Mouse (Mus musculus): ENCODE data around the gene Plod3. TPM values are rescaled to one million over a fixed set of nuclear protein-coding genes. Genes with fewer than 3 reads are reported as not detected.

The Plod3 gene
- polyA plus RNA-seq, 1 experiment from 2014 or later = 61.4 TPM

GRCm38 (mm10) chr5:136953015-136953414 is 33.8 kb upstream of the Plod3 start, which contains the start of gene Fis1:
TSS of gene Fis1 (plus strand) at chr5:136953275.
- Histone ChIP-seq H3K9ac (peak within 1 kb of the TSS; percentile 58), H3K9me3 (no peaks in the 10 kb centered on the region), H3K27me3 (no peaks in the 10 kb centered on the region), H3K4me3 (peak within 1 kb of the TSS; percentile 70), H3K4me1 (peaks cover 13% of the 10 kb centered on the region), H3K4me2 (peak within 1 kb of the TSS; percentile 58), H3K36me3 (peaks cover 9% of the 10 kb centered on the region; the same call in 1 of the 2 replicates), H3K27ac (peak within 1 kb of the TSS; percentile 59)
- peak; percentile 95 for ATAC-seq (ENCODE audit: insufficient number of reproducible peaks, low FRiP score, low TSS enrichment, low read depth)
- under 1% methylated on average over 23 of the region's 23 CpGs for WGBS

- Histone ChIP-seq H3K27me3 (no peaks in the 10 kb centered on the region), H3K9ac (peak overlapping the region; percentile 58), H3K4me1 (peaks cover 13% of the 10 kb centered on the region), H3K27ac (peak overlapping the region; percentile 59), H3K36me3 (peaks cover 9% of the 10 kb centered on the region; the same call in 1 of the 2 replicates), H3K4me2 (peak overlapping the region; percentile 58), H3K4me3 (peak overlapping the region; percentile 70), H3K9me3 (no peaks in the 10 kb centered on the region)
- peak; percentile 13; the same call in 1 of the 2 replicates for ATAC-seq (ENCODE audit: insufficient number of reproducible peaks, low FRiP score, low TSS enrichment, low read depth)
- WGBS = 2% methylated on average over 12 of the region's 12 CpGs
These were observed 33.3 kb upstream of the Plod3 start for GRCm38 (mm10) chr5:136953440-136953951.

GRCm38 (mm10) chr5:136955622-136956021 is 31.2 kb upstream of the Plod3 start:
- 82% methylated on average over 4 of the region's 4 CpGs for WGBS

GRCm38 (mm10) chr5:136957250-136957649 is 29.6 kb upstream of the Plod3 start:
- Histone ChIP-seq H3K9ac (no peak overlapping the region), H3K27ac (no peak overlapping the region), H3K9me3 (no peaks in the 10 kb centered on the region), H3K27me3 (no peaks in the 10 kb centered on the region), H3K36me3 (peaks cover 14% of the 10 kb centered on the region; the same call in 1 of the 2 replicates), H3K4me2 (no peak overlapping the region), H3K4me1 (peaks cover 18% of the 10 kb centered on the region), H3K4me3 (no peak overlapping the region)
- 91% methylated on average over 1 of the region's 1 CpGs for WGBS
- ATAC-seq (ENCODE audit: insufficient number of reproducible peaks, low FRiP score, low TSS enrichment, low read depth) = no peak

More at GRCm38 (mm10) chr5:136955622-136956021, 31.2 kb upstream of the Plod3 start:
- no peaks in the 10 kb centered on the region for H3K9me3 ChIP-seq
- H3K4me1 ChIP-seq = peaks cover 13% of the 10 kb centered on the region
- no peak overlapping the region for H3K4me2 ChIP-seq
- H3K36me3 ChIP-seq = peaks cover 14% of the 10 kb centered on the region; the same call in 1 of the 2 replicates
- no peak for ATAC-seq (ENCODE audit: insufficient number of reproducible peaks, low FRiP score, low TSS enrichment, low read depth)
- H3K27ac ChIP-seq = no peak overlapping the region
- H3K9ac ChIP-seq = no peak overlapping the region
- no peaks in the 10 kb centered on the region for H3K27me3 ChIP-seq
- no peak overlapping the region for H3K4me3 ChIP-seq

- Histone ChIP-seq H3K4me1 (peaks cover 15% of the 10 kb centered on the region), H3K9ac (no peak overlapping the region), H3K36me3 (peaks cover 23% of the 10 kb centered on the region), H3K9me3 (no peaks in the 10 kb centered on the region), H3K4me2 (no peak overlapping the region), H3K27ac (no peak overlapping the region), H3K4me3 (no peak overlapping the region), H3K27me3 (no peaks in the 10 kb centered on the region)
- WGBS = 64% methylated on average over 5 of the region's 5 CpGs
- no peak for ATAC-seq (ENCODE audit: insufficient number of reproducible peaks, low FRiP score, low TSS enrichment, low read depth)
These were observed 27.7 kb upstream of the Plod3 start for GRCm38 (mm10) chr5:136958991-136959605.

DNA sequence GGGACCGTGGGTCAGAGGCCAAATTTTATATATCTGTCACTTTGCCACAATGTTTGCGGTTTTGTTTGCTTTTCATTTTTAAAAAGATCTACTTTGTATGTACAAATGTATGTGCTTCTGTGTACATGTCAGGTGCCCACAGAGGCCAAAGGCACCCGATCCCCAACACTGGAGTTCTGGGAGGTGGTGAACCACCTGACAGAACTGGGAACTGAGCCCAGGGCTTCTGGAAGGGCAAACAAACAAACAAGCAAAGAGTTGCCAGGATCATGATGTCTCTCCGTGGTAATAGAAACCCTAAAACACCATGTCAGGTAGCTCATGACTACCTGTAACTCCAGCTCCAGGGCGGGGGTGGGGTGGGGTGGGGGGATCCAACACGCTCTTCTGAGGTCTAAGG is 26.8 kb upstream of the Plod3 start:
- WGBS = 95% methylated on average over 6 of the region's 6 CpGs
- Histone ChIP-seq H3K4me2 (no peak overlapping the region), H3K27ac (no peak overlapping the region), H3K9ac (no peak overlapping the region), H3K4me1 (peaks cover 13% of the 10 kb centered on the region), H3K4me3 (no peak overlapping the region), H3K27me3 (no peaks in the 10 kb centered on the region), H3K36me3 (peaks cover 33% of the 10 kb centered on the region), H3K9me3 (no peaks in the 10 kb centered on the region)
- ATAC-seq (ENCODE audit: insufficient number of reproducible peaks, low FRiP score, low TSS enrichment, low read depth) = no peak

DNA sequence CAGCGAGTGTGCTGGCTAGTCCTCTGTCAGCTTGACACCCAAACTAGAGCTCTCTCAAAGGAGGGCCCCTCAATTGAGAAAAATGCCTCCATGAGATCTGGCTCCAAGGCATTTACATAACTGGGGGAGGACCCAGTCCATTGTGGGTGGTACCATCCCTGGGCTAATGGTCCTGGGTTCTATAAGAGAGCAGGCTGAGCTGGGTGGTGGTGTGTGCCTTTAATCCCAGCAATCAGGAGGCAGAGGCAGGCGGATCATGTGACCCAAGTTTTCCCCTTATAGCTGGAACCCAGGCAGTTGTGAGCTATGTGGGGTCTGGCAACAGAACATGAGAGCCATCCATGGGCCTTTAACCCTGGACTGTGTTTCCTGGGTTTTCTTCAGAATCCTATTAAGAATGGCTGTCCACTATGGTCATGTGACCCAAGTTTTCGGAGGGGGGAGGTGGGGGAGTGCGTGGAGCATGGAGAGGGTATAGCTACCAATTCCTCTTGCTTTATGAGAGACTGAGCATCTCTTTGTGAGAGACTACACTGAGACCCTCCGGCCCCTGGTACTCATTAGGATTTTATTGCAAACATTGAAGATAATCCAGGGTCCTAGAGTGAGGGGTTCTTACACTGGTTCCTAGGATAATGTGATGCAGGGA is 25.4 kb upstream of the Plod3 start:
- WGBS = 28% methylated on average over 5 of the region's 5 CpGs
- H3K36me3 ChIP-seq = peaks cover 37% of the 10 kb centered on the region

GRCm38 (mm10) chr5:136961983-136962461 is 24.8 kb upstream of the Plod3 start:
- Histone ChIP-seq H3K36me3 (peaks cover 40% of the 10 kb centered on the region), H3K4me3 (peak overlapping the region; percentile 69), H3K4me2 (peak overlapping the region; percentile 67), H3K9ac (peak overlapping the region; percentile 69), H3K4me1 (peaks cover 24% of the 10 kb centered on the region), H3K27ac (peak overlapping the region; percentile 87), H3K9me3 (no peaks in the 10 kb centered on the region), H3K27me3 (no peaks in the 10 kb centered on the region)
- peak; percentile 89 for ATAC-seq (ENCODE audit: insufficient number of reproducible peaks, low FRiP score, low TSS enrichment, low read depth)
- 2% methylated on average over 20 of the region's 20 CpGs for WGBS

More for the DNA sequence above, 25.4 kb upstream of the Plod3 start:
- 0 out of 2 replicates have a peak, but pooled peaks have one; percentile 11 for ATAC-seq (ENCODE audit: insufficient number of reproducible peaks, low FRiP score, low TSS enrichment, low read depth)
- H3K4me3 ChIP-seq = peak overlapping the region; percentile 69
- peak overlapping the region; percentile 67 for H3K4me2 ChIP-seq
- H3K27me3 ChIP-seq = no peaks in the 10 kb centered on the region
- no peaks in the 10 kb centered on the region for H3K9me3 ChIP-seq
- peak overlapping the region; percentile 69 for H3K9ac ChIP-seq
- H3K27ac ChIP-seq = peak overlapping the region; percentile 87
- peaks cover 22% of the 10 kb centered on the region for H3K4me1 ChIP-seq

DNA sequence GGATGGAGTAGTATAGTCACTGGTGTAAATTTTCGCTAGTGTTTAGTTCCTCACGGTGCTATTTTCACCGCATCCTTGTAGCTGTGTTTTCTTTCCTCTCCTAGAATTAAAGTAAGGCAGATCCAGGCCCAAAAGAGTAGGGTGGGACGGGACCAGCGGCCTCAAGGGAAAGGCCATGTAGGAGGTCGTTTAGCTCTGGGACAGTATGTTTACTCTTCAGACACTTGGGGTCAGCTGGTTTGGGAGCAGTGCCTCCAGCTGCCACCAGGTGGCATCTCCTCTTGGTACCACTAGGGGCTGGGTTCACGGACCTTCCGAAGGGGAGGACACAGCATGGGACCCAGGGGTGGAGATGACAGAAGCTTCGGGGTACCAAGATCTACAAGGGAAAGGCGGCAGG is 24.3 kb upstream of the Plod3 start:
- no peaks in the 10 kb centered on the region for H3K27me3 ChIP-seq
- H3K4me1 ChIP-seq = peaks cover 24% of the 10 kb centered on the region
- whole genome bisulfite sequencing = under 1% methylated on average over 10 of the region's 10 CpGs
- peak overlapping the region; percentile 69 for H3K4me3 ChIP-seq
- peak overlapping the region; percentile 87 for H3K27ac ChIP-seq
- 0 out of 2 replicates have a peak, but pooled peaks have one; percentile 46 for ATAC-seq (ENCODE audit: insufficient number of reproducible peaks, low FRiP score, low TSS enrichment, low read depth)
- H3K9ac ChIP-seq = peak overlapping the region; percentile 69
- peak overlapping the region; percentile 67 for H3K4me2 ChIP-seq
- peaks cover 40% of the 10 kb centered on the region for H3K36me3 ChIP-seq
- H3K9me3 ChIP-seq = no peaks in the 10 kb centered on the region

DNA sequence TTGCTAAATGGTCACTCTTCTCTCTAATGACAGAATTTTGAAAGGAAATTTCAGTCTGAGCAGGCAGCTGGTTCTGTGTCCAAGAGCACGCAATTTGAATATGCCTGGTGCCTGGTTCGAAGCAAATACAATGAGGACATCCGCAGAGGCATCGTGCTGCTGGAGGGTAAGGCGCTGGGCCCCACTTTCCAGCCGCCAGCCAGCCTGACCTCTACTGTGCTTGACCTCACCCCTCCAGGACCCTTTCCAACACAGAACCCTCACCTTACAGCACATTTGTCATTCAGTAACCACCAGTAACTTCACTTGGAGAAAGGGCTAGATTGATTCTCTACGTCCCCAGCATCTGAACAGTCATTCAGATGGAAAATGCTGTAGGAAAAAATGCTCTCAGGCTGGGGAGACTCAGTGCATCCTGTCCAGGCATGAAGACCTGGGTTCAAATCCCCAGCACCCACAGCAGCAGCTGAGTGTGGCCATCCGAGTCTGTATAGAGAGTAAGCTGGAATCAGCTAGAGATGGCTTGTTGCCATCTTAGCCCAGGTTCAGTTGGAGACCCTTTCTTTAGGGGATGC is 23.8 kb upstream of the Plod3 start:
- Histone ChIP-seq H3K9me3 (no peaks in the 10 kb centered on the region), H3K27ac (peak overlapping the region; percentile 87), H3K4me3 (peak overlapping the region; percentile 69), H3K27me3 (no peaks in the 10 kb centered on the region), H3K36me3 (peaks cover 40% of the 10 kb centered on the region), H3K9ac (peak overlapping the region; percentile 69; the same call in 1 of the 2 replicates), H3K4me2 (peak overlapping the region; percentile 67), H3K4me1 (peaks cover 24% of the 10 kb centered on the region)
- whole genome bisulfite sequencing = 79% methylated on average over 8 of the region's 8 CpGs
- ATAC-seq (ENCODE audit: insufficient number of reproducible peaks, low FRiP score, low TSS enrichment, low read depth) = no peak

DNA sequence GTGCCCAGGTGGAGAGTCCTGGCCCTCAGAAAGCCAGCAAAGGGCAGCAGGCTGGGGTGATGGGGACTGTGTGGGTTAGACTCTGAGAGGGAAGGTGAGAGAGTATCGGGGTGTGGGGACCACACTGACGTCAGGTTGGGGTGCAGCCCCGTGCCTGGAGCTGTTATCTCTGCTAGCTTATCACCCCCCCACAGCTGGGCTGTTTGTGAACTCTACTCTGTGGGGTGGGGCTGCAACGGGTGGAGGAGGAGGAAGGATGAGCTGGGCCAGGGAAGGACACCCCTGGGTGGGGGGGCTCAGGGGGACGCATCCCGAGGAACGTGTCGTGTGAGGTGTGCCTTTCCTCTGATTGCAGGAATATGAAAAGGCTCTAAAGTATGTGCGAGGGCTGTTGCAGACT is 21.6 kb upstream of the Plod3 start:
- H3K27me3 ChIP-seq = no peaks in the 10 kb centered on the region
- peaks cover 24% of the 10 kb centered on the region for H3K4me1 ChIP-seq
- no peaks in the 10 kb centered on the region for H3K9me3 ChIP-seq
- 88% methylated on average over 9 of the region's 9 CpGs for WGBS
- H3K36me3 ChIP-seq = peaks cover 37% of the 10 kb centered on the region
- ATAC-seq (ENCODE audit: insufficient number of reproducible peaks, low FRiP score, low TSS enrichment, low read depth) = no peak
- H3K4me3 ChIP-seq = no peak overlapping the region
- H3K9ac ChIP-seq = no peak overlapping the region
- no peak overlapping the region for H3K4me2 ChIP-seq
- H3K27ac ChIP-seq = no peak overlapping the region

All from limb, embryonic 15.5 days (tissue).